Mouse (Mus musculus): ENCODE data around the gene Cd19.

DNA sequence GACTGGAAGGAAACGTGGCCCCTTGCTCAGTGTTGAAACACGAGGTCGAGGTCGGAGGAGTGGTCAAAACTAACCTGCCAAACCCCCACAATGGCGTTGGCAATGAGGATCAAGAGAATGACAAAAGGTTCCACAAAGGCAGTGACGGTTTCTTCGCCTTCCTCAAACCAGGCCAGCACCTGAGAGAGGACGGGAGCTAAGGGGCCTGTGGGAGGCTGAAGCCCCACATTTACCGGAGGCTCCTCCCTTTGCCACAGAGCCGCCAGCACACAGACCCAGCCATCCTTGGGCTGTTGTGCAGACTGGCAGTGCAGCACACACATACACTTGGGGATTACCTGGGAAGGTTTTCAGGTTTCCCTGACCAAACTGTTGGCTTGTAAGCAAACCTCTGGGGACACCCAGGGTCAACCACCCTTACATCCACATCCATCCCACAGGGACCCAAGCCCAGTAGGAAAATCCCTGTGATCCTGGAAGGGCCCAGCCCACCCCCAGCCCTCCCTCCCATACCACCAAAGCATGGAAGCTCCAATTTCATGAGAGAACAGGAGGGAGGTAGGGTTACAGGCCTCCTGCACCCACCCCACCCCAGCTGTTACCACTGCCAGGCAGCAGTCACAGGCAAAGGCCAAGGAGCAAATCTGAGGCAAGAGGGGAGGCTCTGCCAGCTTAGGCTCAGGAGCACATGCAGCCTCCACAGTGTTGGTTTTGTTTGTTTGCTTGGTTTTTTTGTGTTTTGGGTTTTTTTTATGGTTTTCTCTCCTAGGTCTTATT, 46.1 kb upstream of the Cd19 start:
- no peak for TF ChIP-seq CTCF (IDR thresholded peaks at IDR 0.05; ENCODE audit: borderline replicate concordance, insufficient read depth, low read depth, low read length)
- no peak for TF ChIP-seq POLR2A (IDR thresholded peaks at IDR 0.05; ENCODE audit: borderline replicate concordance, insufficient read depth, low read length)

All from cerebellum, adult 2 months (tissue).